Mouse (Mus musculus): ENCODE results near the gene Aldh4a1.
A peak's percentile ranks its signal among the peaks of the same experiment; 100 is the strongest.

Aldh4a1 gene

GRCm38 (mm10) chr4:139624116-139624489 is 1.4 kb downstream of the Aldh4a1 start:
- DNase-seq (ENCODE audit: low read depth): no peak

DNA sequence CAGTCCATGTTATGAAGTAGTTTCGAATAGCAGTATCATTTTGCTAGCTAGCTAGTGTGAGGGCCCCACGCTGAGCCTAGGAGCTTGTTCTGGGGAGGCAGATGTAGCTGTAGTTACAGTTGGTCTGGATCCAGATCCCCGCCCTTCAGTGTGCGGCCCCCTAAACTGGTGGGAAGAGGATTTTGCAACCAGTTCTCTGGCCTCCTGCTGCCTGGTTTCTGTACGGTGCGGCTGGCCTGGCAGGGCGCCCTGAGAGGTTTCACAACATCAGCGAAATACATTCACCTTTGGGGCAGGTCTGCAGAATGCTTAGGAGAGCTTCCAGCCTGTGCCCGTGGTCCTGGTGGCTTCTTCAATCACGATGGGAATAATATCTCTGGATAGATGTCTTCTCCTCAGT is 2.0 kb downstream of the Aldh4a1 start:
- no peak for DNase-seq (ENCODE audit: low read depth)

GRCm38 (mm10) chr4:139627361-139627760 is 4.7 kb downstream of the Aldh4a1 start:
- DNase-seq (ENCODE audit: low read depth): no peak

GRCm38 (mm10) chr4:139630171-139630570 is 7.5 kb downstream of the Aldh4a1 start:
- no peak for DNase-seq (ENCODE audit: low read depth)

- DNase-seq (ENCODE audit: low read depth): no peak
Observed at GRCm38 (mm10) chr4:139631141-139631540, 8.5 kb downstream of the Aldh4a1 start.

- DNase-seq (ENCODE audit: low read depth): no peak
Observed at GRCm38 (mm10) chr4:139631569-139632253, 9.0 kb downstream of the Aldh4a1 start.

DNA sequence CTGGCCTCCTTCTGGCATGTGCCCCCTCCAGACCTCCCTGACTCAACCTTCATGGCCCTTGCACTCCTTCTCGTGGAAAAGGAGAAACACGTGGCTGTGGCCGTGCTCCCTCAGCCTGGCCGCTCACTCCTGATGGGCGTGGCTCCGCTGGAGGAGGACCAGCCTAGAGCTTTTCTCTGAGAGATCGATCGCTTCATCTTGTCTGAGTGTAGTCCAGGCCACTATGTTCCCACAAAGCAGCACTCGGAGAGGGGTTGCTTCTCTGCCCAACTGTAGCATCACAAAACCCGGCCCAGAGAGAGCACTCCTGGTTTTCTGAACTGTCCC is 9.6 kb downstream of the Aldh4a1 start:
- DNase-seq (ENCODE audit: low read depth): no peak

DNA sequence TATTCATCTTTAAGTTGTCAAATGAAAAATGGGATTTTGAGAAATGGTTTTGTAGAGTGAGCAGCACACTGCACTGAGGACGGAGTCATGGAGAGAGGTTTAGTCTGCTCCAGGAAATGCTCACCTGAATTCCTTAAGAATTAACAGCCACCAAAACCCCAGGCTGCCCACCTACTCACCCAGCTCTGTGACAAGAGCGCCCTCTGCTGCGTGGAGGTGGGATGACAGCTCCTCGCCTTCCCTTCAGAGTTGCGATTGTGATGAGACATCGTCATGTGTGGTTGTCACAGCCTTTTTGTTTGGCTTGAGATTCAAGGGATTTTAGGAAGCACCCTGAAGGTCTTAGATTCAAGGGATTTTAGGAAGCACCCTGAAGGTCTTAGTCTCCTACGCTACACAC is 13.7 kb downstream of the Aldh4a1 start:
- peak; percentile 76 for DNase-seq (ENCODE audit: low read depth)

DNA sequence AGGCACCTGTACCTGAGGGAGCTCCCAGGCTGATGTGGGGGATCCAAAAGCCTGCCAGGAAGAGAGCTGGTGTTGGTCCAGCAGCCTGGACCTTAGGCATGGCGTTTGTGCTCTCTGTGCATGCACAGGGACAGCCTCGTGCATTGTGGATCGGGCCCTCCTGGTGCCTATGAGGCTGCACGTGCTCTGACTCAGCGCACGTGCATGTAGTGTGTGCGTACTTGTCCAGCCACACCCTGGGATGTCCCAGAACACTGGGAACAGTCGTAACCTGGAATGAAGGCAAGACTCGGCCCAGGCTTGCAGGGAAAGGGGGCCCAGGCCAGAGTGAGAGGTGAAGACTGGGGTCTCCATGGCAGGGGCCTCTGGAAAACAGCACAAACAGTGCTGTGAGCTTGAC is 15.2 kb downstream of the Aldh4a1 start:
- DNase-seq (ENCODE audit: low read depth): no peak

DNA sequence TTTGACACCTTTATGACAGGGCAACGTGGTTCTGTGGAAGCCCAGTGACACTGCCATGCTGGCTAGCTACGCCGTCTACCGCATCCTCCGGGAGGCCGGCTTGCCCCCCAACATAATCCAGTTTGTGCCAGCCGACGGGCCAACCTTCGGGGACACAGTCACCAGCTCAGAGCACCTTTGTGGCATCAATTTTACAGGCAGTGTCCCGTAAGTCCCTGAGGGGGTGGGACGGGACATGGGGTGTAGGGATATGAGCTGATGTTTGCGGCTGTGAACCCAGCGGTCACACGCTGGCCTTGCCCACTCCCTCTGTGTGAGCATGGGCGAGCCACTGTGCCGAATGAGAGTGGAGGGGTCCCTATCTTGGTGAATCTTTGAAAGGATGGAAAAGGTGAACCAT is 15.7 kb downstream of the Aldh4a1 start:
- no peak for DNase-seq (ENCODE audit: low read depth)

GRCm38 (mm10) chr4:139639801-139640200 is 17.1 kb downstream of the Aldh4a1 start:
- no peak for DNase-seq (ENCODE audit: low read depth)

- no peak for DNase-seq (ENCODE audit: low read depth)
Observed at GRCm38 (mm10) chr4:139640333-139640732, 17.7 kb downstream of the Aldh4a1 start.

- no peak for DNase-seq (ENCODE audit: low read depth)
Observed at GRCm38 (mm10) chr4:139640775-139641174, 18.1 kb downstream of the Aldh4a1 start.

GRCm38 (mm10) chr4:139641829-139642425 is 19.3 kb downstream of the Aldh4a1 start:
- no peak for DNase-seq (ENCODE audit: low read depth)

DNA sequence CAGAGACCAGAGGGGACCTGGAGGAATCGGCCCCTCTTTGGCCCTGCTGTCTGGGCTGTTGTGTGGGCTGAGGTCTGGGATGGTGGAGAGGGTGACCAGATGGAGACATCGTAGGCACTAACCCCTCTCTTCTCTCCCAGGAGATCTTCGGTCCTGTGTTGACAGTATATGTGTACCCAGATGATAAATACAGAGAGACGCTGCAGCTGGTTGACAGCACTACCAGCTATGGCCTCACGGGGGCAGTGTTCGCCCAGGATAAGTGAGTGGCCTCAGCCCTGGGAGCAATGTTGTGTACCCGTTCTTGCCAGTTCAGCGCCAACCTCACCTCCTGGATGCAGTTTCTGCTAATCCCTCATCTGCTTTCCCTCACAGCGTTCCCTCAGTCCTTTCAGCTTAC is 21.3 kb downstream of the Aldh4a1 start:
- peak; percentile 79 for DNase-seq (ENCODE audit: low read depth)

- DNase-seq (ENCODE audit: low read depth): peak; percentile 41
Observed at GRCm38 (mm10) chr4:139646916-139647315, 24.2 kb downstream of the Aldh4a1 start.

DNA sequence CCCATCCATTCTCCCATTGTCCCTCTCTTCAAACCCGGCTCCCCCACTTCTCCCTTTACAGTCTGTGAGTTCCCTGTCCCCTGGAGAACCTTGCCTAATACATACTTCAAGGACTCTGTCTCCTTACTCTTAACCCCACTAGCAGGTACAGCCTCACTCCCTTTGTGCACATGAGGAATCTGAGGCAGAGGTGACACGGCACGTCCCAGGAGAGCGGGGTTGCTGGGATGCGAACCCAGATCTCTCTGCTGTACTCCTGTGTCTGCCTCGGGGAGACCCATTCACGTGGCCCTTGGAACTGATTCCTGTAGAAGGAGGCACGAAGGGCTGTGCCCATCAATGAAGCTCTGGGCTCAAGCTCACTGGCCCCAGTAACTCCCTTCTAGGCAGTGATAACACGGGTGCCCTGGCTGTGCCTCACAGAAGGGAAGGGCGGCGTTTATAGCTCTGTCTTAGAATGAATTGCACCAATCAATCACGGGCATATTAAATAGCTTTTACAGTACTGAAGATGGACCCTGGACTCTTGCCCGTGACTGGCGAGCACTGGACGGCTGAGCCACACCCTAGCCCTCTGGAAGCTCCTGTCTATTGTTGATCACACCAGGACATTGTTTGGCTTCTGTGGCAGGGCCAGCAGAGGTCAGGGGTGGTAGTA is 27.5 kb downstream of the Aldh4a1 start:
- no peak for DNase-seq (ENCODE audit: low read depth)

DNA sequence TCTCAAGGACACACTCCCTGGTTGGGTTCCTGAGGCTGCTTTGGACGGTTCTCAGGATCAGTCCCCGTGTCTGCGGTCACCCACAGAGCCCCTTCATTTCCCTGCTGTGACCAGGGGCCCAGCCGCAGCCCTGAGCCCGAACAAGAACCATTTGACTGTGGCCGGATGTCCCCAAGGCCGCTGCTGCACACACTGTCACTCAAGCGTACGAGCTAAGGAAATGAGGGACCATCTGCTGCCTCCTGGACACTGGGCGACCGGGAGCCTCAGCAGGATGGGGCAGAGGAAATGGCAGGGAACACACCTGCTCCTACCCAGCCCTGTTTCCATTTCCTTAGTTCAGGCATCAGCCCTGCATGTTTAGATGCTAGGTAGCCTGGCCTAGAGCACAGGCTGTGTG is 28.2 kb downstream of the Aldh4a1 start:
- no peak for DNase-seq (ENCODE audit: low read depth)

DNA sequence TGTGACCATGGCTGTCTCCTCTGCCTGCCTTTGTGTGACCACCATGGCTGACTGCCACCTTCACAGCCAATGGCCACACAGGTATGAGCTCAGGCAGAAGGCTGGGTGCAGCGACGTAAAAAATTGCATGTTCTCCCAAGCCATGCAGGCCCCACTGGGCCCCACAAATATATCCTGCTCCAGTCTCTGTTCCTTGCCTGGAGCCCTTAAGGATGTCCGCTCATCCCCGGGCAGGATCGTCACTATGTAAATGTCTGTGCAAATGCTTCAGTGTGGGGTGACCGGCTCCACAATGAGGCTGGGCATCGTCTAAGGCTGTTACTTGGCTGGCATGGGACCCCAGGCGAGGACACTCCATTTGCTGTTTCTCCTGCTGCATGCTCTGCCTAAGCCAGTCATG is 30.6 kb downstream of the Aldh4a1 start, which contains the start of gene Tas1r2:
Gene Tas1r2 (plus strand): TSS at position 301 of the 400 bp plus-strand sequence.
- no peak for DNase-seq (ENCODE audit: low read depth)

- DNase-seq (ENCODE audit: low read depth): no peak
Observed at GRCm38 (mm10) chr4:139661897-139662296, 39.2 kb downstream of the Aldh4a1 start.

- DNase-seq (ENCODE audit: low read depth): no peak
Observed at GRCm38 (mm10) chr4:139667632-139668031, 45.0 kb downstream of the Aldh4a1 start.

GRCm38 (mm10) chr4:139669847-139670246 is 47.2 kb downstream of the Aldh4a1 start:
- peak; percentile 79 for DNase-seq (ENCODE audit: low read depth)

- DNase-seq (ENCODE audit: low read depth): no peak
Observed at GRCm38 (mm10) chr4:139675696-139676095, 53.0 kb downstream of the Aldh4a1 start.

Measured in induced T-regulatory cell, adult 2 months (primary cell).